Mouse (Mus musculus): ENCODE results near the gene Ly9. TPM values are rescaled to one million over a fixed set of nuclear protein-coding genes. Genes with fewer than 3 reads are reported as not detected.

Gene Ly9
- polyA plus RNA-seq (2012; rRNA removed; ENCODE audit: low replicate concordance), result 0.28 and 0.41 TPM in 2 replicates

GRCm38 (mm10) chr1:171607176-171607575, at the start of gene Ly9:
Gene Ly9 (minus strand): TSS chr1:171607410.

DNA sequence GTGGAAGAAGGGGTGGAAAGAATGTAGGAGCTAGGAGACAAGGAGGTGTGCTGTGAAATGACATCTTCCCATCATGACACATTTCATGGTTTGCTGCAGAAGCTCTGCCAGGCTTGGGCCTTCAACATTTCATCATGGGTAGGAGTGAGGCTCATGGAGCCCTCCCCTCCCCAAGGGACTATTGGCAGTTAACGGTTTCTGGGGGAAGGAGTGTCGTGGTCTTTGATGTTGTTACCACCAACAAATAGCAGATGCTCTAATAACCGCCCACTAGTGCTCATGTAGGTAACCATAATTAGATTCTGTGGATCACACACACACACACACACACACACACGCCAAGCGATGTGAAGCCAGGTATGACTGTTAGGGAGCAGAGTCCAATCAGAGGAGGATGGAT, 45.5 kb upstream of the Ly9 start, which contains the start of gene Slamf7:
TSS of gene Slamf7 (minus strand) at position 302 of the 400 bp plus-strand sequence.

DNA sequence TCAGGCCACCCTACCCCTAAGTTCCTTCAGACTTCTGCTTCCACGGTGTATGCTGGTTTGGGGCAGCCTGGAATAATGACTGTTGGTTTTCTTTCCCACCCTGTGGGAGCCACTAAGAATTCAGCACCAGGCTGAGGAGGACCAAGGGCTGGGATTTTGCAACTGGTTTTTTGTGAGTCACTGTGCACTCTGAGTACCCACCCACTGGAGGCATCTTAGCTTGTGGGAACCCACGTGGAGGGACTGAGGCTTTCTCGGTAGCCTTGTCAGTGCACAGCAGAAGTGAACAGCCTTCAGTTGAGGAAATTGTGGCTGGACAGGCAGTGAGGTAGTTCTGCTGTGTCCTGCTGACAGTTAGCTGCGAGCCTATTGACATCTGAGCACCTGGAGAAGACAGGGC, 48.3 kb downstream of the Ly9 start, which contains the start of gene Cd244a:
TSS of gene Cd244a (plus strand) at position 296 of the 400 bp plus-strand sequence.

Other genes starting within 250 kb of the Ly9 start
- 0.37 and 0.47 TPM in 2 replicates for gene Klhdc9, start 246.6 kb downstream of the Ly9 start, polyA plus RNA-seq (2012; rRNA removed; ENCODE audit: low replicate concordance)
- gene Nectin4, start 237.3 kb downstream of the Ly9 start, polyA plus RNA-seq (2012; rRNA removed; ENCODE audit: low replicate concordance), result 0.15 and 1.1 TPM in 2 replicates
- 3.3 and 4.2 TPM in 2 replicates for gene Arhgap30, start 218.5 kb downstream of the Ly9 start, polyA plus RNA-seq (2012; rRNA removed; ENCODE audit: low replicate concordance)
- gene Usf1, start 196.1 kb downstream of the Ly9 start, polyA plus RNA-seq (2012; rRNA removed; ENCODE audit: low replicate concordance), result 58.8 and 75.3 TPM in 2 replicates
- 97.3 and 129 TPM in 2 replicates for gene Tstd1, start 188.5 kb downstream of the Ly9 start, polyA plus RNA-seq (2012; rRNA removed; ENCODE audit: low replicate concordance)
- gene F11r, start 169.9 kb downstream of the Ly9 start, polyA plus RNA-seq (2012; rRNA removed; ENCODE audit: low replicate concordance), result 49.6 and 100 TPM in 2 replicates
- 2.1 and 6.4 TPM in 2 replicates for gene Alyref2, start 103.9 kb downstream of the Ly9 start, polyA plus RNA-seq (2012; rRNA removed; ENCODE audit: low replicate concordance)
- gene Itln1, start 72.1 kb downstream of the Ly9 start, polyA plus RNA-seq (2012; rRNA removed; ENCODE audit: low replicate concordance), result 328 and 1,186 TPM in 2 replicates
- 0.41 and 1.0 TPM in 2 replicates for gene Cd244a, start 48.2 kb downstream of the Ly9 start, polyA plus RNA-seq (2012; rRNA removed; ENCODE audit: low replicate concordance)
- 0.82 and 0.95 TPM in 2 replicates for gene Slamf7, start 45.6 kb upstream of the Ly9 start, polyA plus RNA-seq (2012; rRNA removed; ENCODE audit: low replicate concordance)
- 1.5 and 2.3 TPM in 2 replicates for gene Cd48, start 74.6 kb upstream of the Ly9 start, polyA plus RNA-seq (2012; rRNA removed; ENCODE audit: low replicate concordance)
- gene Slamf1, start 159.7 kb upstream of the Ly9 start, polyA plus RNA-seq (2012; rRNA removed; ENCODE audit: low replicate concordance), result 0.07 TPM in 1 of 2 replicates, not detected in the other
- 0.52 and 0.55 TPM in 2 replicates for gene Cd84, start 232.3 kb upstream of the Ly9 start, polyA plus RNA-seq (2012; rRNA removed; ENCODE audit: low replicate concordance)

Measured in duodenum, adult 2 months (tissue).